Mouse (Mus musculus): Measurements from ENCODE around the gene Gkn1. TPM values are rescaled to one million over a fixed set of nuclear protein-coding genes. Genes with fewer than 3 reads are reported as not detected.
A peak's percentile ranks its signal among the peaks of the same experiment; 100 is the strongest.

The Gkn1 gene
- polyA plus RNA-seq (2017; shearing (Covaris generic)): not detected

DNA sequence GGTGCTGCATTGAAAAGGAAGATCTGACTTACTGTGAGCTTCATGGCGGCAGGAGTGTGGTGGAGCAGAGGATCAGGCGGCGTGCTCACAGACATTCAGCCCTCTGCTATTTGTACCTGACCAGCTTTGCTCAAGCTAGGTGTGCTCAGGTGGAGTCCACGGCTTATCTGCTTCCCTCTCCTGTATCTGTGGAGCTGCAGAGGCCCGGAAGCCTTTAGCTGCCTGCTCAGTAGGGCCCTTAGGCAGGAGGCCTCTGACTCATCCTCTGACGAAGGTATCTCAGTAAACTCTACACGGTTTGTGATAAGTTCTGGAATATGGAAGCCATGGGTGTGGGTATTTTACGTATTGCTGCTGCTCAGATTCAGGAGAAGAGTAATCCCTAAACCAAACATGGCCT lies at the start of gene Gkn1:
Gene Gkn1 (minus strand): TSS at position 114 of the 400 bp plus-strand sequence.
- ATAC-seq: no peak

DNA sequence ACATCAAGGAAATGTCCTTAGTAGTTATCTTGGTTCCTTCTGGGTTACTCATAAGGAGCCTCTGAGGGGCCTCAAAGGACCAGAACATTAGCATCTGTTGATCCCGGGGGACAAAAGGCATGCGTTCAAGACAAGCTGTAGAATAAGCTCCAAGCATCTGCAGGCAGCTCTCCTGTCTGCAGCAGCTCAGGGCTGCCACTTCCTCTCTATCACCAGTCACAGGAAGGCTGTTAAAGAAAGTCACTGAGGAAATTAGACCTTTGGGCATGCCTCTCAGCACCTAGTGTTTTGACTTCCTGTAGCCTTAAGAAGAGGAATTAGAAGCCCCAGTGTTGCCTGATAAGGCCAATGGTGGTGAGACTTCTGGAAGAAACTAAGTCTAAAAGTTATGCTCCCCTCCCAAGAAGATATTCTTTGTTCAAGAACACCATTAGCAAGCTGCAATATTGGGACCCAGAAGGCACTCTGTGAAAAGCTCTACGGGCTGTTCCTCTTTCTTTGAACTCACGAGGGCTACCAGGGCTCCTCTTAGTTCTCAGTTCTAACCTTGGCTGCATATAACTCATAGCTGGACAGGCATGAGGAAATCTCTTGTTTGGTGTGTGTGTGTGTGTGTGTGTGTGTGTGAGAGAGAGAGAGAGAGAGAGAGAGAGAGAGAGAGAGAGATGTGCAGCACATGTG lies 49.3 kb upstream of the Gkn1 start:
- peak; percentile 90 for ATAC-seq

DNA sequence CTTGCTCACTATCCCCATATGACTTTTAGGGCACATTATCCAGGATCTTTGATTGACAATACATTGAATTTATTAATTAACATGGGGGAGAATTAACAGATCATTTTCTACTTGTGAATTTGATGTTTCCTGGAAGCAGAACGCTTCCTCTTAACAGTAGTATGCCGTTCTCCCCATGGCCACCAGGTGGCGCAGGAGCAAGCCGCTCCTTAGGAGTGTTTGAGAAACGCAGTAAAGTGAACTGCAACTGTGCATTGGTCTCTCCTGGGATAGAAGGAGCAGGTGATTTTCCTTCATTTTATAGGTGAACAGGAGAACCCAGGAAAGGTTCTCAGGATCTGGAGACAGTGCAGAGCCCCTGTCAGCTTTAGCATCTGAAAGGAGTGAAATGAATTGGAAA lies 48.4 kb upstream of the Gkn1 start:
- ATAC-seq: peak; percentile 83

DNA sequence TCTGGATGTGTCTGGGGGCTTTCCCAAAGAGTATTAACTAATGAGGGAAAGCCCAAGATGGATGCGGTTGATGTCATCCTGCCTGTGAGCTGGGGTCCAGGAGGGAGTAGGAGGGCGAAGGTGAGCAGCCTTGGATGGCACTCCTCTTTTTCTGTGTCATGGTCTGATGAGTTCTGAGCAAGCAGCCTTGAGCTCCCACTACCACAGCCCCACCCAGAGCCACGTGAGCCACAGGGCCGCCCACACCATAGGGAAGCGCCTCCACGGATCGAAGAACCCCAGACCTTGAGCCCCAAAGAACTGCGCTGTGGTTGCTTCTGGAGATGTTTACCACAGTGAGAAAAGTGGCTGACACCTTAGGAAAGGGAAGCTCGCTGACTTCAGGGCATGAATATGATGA lies 44.0 kb upstream of the Gkn1 start:
- ATAC-seq: no peak

DNA sequence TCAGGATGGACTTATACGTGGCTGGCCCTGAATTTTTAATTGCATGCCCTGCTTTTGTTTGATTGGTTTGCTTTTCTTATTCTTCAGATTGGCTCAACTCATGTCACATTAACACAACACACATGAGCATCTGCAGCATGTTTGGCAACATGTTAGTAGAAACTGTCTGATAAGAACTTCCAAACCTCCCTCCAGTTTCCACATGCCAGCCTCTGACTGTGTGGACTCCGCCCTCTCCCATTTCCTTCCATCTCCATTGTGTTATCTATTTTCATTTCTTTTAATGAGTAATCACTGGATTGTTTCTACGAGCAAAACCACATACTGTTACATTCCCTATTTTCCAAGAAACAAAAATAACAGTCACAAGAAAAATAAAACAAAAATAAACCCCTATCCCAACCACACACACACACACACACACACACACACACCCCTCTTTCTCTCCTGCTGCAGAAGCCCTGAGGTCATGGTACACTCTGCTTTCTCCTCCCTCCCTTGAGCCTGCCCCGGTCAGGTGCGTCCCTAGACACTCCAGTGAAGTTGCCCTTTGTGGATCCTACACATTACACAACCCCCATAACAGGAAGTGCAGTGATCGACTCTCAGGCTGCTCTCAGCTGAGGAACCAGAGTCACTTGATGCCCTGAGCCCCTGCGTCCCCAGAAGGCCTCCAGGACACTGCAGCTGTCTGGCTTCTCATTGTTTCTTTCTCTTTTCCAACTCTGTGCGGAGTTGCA lies 42.9 kb upstream of the Gkn1 start:
- no peak for ATAC-seq

DNA sequence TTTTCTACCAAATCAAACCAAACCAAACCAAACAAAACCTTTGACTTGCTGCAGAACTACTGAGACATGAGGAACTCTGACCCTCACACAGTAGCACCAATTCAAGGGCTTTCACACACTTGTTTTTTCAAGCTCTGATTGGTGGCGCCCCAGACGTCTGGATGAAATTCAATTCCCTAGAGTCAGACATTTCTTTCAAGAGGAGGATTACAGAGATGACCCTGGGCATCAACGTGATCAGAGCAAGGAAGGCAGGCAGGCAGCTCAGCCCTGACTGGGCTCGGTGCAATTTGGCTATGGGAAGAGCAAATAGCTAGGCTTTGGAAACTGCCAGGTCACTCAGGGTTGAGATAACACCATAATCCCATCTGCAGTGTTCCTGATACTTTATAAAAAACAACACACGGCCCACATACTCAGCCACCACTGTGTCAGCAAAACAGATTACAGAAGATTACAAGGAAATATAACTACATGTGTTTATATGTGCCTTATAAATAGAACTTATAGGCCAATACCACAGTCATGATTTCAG lies 38.8 kb upstream of the Gkn1 start:
- ATAC-seq: no peak

DNA sequence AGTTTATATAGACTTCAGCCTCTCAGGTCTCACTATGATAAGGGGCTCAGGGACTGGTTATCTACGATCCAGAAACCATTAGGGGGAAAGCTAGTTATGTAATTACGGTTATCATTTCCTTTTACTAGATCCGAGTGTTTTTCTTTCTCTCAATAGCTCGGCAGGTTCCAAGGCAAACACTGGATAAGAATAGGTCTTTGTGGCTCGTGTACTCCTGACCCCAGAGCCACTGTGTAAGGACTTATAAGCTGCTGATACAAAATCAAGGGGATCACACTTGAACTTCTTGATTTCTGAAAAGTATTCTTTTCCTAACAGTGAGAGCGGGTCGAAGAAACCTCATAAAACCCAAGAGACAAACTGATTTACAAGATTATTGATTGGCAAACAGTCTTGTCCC lies 38.1 kb upstream of the Gkn1 start, which contains the start of gene Gkn3:
Gene Gkn3 (minus strand): TSS at position 59 of the 400 bp plus-strand sequence.
- no peak for ATAC-seq

DNA sequence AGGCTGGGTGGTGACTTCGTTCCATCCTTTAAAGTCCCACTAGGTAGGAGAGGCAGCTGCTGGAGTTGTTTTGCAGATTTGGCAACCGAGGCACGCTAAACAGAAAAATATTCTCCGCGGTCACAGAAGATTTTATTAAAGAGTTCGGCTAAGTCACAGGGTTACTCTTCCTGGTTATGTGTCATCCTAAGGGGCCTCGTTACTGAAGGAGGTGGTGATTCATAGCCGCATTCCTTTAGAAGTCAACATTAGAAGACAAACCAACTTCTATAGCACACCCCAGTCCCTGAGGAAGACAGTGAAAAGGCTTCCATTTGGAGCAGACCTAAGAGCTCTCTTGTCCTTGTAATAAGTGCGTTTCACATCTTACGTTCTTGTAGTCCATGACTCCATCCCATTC lies 35.9 kb upstream of the Gkn1 start:
- no peak for ATAC-seq

DNA sequence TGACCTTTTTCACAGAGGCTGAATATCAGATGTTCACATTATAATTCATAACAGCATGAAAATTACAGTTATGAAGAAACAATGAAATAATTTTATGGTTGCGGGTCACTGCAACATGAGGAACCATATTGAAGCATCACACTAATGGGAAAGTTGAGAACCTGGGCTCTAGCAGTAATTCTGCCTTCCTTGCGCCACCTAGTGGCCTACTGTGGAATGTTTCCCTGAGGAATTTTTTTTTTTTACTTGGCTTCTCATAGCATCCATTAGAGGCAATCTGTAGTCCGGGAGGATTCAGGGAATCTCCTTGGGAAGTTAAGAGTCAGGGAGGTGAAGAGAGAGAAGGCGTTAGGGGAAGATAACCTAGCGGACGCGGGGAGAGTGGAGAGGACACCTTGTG lies 35.5 kb upstream of the Gkn1 start:
- peak; percentile 39 for ATAC-seq

DNA sequence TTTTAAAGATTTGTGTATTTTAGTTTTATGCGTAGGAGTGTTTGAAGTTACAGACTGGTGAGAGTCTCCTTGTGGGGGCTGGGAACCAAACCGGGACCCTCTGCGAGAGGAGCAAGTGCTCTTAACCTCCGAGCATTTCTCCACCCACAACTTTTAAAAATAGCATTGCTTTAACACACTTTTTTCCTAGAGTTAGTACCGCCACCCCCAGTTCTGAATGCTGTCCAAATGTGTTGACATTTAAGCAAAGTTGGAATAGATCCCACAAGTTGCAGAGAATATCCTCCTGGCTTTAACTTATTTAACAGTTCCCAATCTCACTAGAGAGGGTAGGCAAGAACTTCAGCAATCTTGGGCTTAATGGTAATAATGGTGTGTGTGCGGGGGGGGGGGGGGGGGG lies 34.0 kb upstream of the Gkn1 start:
- ATAC-seq: no peak

DNA sequence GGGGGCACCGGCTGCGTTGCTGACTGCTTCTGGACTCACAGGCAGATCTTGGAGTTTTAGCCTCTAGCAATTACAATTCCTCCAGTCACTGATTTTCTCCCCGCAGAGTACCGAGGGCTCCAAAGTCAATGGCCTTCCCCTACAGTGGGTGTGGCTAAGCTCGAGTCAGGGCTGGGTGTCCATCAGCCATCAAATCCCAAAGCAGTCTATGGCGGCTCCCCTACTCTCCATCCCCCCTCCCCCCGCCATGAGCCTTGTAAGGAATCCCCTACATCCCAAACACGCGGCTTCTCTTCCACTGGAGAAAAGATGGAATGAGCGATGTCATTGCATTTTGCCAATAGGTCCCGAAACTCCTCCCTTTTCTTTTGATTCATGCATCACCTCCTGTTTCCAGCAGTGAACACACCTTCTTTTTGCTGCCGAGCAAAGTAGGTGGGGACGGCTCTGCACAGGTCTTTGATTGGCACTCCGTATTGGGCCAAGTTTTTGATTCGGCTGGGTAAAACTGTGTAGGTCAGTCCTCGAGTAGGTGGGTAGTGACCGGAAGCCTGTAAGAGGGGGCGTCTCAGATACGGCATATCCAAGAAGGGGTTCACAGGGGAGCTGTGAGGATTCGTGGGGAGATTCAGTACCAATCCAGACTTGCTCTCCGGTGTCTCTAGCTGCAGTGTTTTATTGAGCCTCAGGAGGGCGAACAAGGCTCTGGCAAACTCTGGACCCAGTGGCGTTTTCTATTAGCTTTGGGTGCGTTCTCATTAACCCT lies 33.4 kb upstream of the Gkn1 start:
- ATAC-seq: peak; percentile 56

DNA sequence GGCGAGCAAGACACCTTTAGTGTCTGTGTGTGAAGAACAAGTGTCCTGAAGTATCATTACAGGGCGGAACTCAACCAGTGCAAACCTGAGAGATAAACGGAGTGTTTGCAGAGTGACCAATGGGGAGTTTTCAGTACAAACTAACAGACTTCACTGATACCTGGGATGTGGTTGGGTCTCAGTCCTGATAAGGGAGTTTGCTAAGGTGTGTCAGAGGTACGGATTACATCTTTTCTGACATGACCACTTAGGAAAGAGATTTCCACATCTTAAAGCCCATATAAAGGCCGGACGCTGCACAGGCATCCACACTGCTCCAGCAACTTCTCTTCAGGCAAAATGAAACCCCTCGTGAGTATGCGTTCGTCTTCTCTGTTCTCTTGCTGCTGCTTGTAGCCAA lies 22.3 kb upstream of the Gkn1 start, which contains the start of gene Gkn2:
Gene Gkn2 (plus strand): TSS at position 301 of the 400 bp plus-strand sequence.
- no peak for ATAC-seq

DNA sequence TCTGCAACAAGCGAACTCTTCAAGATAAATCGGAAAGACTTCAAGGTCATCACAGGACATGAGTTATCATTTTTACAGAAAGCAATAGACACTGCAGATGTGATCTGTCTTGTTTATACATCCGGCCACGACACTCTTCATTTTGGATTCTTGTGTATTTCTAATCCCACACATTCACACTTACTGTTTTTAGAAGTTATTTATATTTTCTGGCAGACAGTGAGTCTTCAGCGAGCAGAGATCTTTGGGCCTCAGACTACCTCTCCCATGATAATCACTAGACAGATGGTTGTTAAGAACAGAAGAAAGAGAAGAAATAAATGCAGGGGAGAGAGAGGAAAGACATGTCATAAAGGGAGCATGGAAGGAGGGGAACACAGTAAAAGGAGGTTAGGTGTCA lies 18.5 kb upstream of the Gkn1 start:
- no peak for ATAC-seq

DNA sequence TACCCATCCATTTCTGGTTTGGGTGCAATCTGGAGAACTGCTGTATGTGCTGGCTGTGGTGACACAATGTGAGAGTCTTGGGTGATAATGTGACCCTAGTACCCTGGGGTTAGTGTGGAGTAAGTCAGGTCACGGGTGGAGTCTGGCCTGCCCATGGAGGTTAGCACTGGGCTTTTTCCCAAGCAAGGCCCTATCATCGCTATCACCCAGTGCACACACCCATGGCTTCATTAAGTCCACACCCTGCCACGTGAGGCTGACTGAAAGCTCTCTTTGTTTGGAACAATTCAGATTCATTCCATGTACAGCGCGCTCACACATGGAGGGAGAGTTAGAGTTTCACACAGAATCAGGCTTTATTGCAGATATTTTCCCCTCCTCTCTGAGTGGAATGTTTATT lies 3.7 kb upstream of the Gkn1 start:
- no peak for ATAC-seq

DNA sequence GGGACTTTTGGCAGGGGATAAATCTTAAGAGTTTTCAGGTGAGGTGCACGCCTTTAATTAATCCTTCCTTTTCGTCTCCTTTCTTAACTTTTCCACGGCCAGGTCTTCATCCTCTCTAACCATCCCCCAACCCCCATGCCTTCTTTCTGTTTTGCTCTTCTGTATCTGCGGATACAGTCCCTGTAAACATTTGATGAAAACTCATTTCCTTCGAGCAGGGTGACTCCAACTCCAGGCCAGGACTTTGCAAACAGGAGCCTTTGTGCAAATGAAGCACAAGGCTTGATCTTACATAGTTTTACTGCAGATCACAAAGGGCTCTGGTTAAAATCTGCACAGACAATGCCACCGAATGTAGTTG lies 14.8 kb downstream of the Gkn1 start:
- ATAC-seq: no peak

DNA sequence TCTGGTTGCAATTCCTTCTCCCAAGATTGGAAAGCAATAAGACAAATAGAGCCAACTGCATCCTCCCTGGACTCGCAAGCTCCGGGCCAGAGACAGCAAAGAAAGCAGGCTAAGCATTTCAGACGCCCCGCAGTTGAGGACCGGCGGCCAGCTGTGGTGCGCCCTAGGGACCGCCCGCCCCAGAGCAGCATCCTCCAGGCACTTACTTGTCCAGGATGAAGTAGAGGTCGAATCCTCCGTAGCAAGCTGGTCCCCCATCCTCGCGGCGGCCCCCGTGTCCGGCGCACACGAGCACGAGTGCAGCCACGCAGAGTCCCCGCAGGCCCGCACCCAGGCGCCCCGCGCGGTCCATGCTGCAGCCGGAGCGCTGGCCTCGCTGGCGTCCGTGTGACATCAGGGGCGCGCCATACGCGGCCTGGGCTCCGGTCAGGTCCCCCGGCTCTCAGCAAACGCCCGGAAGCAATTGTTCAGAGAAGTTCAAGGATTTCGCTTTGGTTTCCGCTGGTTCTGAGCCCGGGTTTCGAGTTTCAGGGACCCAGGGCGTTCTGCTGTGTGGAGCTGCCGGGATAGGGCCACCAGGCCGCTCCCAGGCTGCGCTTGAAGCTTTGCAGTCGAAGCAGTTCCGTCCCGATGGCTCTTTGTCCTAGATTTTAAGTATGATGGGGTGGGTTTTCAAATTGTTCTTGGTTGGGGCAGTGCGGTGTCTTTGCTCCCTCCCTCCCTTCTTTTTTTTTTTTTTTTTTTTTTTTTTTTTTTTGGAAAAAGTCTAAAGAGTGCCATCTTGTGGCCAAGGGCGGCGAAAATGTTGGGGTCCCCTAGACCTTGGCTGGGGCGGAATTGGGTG lies 15.4 kb downstream of the Gkn1 start, which contains the start of gene Antxr1:
Gene Antxr1 (minus strand): TSS at position 731 of the 844 bp plus-strand sequence.
- no peak for ATAC-seq

DNA sequence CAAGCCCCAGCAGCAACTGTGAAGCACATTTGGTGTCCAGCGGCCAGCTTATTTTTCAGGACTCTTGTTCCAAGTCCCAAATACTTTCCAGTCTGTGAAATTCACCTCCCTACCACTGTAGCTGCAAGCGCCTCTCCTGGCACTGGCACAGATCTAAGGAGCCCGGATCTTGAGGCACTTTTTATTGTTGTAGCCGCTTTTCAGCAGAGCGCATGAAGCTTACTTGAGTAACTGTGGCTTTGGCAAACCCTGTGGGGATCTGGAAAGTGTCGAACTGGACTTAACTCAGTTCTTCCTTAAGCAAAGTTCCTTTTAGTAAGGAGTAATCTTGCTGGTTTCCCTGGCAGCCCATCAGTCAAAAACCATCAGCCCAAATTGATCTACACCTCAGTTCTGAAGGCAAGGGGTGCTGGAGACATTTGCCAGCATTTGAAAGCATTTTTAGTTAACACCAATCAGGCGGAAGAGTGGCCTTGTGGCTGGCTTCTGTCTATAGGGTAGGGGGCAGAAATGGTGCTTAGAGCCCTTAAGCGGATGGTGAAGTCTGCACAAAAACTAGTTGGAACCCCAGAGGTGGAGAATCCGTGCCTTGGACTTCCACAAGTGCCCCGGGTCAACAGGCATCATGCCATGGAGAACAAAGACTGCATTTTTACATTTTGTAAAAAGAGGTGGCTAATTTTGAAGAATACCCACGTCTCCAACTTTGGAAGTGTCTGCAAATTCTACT lies 16.2 kb downstream of the Gkn1 start:
- no peak for ATAC-seq

DNA sequence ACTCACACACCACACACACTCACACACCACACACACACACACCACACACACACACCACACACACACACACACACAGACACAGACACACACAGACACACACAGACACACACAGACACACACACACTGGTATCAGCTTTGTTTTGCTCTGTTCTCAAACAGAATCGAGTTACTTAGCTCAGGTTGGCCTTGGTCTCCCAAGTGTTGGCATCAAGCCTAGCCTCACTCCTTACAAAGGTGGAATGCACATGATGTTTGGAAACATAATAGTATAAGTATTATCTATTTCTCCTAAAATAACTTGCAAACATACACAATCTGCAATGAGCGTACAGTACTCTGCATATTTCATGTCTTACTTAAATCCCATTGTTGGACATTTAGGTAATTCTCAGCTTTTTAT lies 18.4 kb downstream of the Gkn1 start:
- no peak for ATAC-seq

DNA sequence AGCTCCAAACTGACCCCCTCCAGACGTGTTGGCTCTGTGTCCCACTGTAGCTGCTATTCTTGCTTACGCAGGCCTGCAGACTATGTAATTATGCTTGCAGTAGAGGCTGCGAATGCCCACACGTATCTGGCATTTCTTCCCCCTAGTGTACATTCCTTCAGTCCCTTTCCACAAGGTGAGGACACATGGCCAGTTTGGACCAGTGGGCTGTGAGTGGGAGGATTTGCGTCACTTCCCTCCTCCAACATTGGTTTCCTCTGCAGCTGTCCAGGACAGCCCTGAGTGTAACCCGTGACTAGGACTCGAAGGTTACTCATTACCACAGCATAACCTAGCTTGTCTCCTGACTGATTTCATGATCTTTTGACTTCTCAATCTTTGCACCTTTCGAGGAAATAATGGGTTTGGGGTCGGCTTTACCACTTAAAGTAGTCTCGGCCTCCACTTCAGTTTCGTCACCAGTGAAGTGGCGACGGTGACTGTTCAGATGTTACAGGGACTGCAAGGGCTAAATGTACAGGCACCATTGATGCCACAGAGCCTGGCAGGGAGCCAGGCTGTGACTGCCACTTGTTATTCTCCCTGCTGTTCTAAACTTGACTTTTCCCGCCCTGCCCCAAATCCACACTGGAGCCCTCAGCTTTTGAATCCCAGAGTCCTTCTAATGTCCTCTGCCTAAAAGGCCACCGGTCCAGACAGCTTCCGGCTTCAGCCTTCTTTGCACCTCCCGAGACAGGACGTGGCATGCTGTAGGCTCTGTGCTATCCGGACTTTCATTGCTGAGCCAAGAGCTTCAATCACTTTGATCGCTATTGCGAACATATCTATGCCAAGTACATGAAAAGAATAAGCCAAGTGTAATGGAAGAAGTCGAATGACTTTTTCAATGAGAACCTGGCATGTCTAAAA lies 22.2 kb downstream of the Gkn1 start:
- no peak for ATAC-seq

DNA sequence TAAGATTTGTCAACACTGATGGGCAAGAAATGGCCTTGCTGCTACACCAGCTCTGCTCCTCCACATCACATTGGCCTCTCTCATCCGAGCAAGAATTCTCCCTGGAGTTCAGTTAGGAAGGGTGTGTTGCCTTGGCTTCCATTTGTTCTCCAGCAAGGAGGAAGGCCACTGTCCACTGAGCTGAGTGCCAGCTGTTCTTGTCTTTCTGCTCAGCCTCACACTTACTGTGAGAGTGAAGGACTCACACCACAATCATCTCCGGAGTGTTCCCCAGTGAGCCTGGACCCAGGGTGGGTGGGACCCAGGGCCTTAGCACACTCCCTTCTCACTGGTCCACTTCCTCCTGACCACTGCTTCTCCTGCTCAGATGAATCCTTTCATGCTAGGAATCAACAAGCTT lies 23.8 kb downstream of the Gkn1 start:
- ATAC-seq: no peak
